Mouse (Mus musculus) limb, embryonic 14.5 days (tissue): ENCODE data around the gene Rbl1. TPM values are rescaled to one million over a fixed set of nuclear protein-coding genes. Genes with fewer than 3 reads are reported as not detected.

Experiments
- ATAC-seq: fragments of 200-750 bp; cut with Nextera tagmentation; 2 replicates; pipeline ENCODE4 v1.8.0; 2017; ENCODE audit warnings: low read depth, moderate number of reproducible peaks, moderate TSS enrichment; ENCODE audit not compliant: low FRiP score
- DNase-seq: peaks from one replicate; pipeline ENCODE4 v3.0.0-alpha.2; 2015; ENCODE audit warnings: low spot score
- H3K27ac ChIP-seq: fragments of 300-500 bp; sonication (generic); replicated peaks from 2 replicates; pipeline ENCODE4 v1.5.1; 2014; ENCODE audit warnings: low read depth, mild to moderate bottlenecking, low read length, moderate library complexity, mixed read lengths
- H3K27me3 ChIP-seq: fragments of 300-500 bp; sonication (generic); 2 replicates; pipeline ENCODE4 v1.6.1; 2014; ENCODE audit warnings: low read length, mixed read lengths; ENCODE audit not compliant: control insufficient read depth, insufficient read depth
- H3K36me3 ChIP-seq: fragments of 300-500 bp; sonication (generic); 2 replicates; pipeline ENCODE4 v1.6.1; 2014; ENCODE audit warnings: mild to moderate bottlenecking, low read length, moderate library complexity, mixed read lengths; ENCODE audit not compliant: control insufficient read depth, insufficient read depth
- H3K4me1 ChIP-seq: fragments of 300-500 bp; sonication (generic); 2 replicates; pipeline ENCODE4 v1.6.1; 2014; ENCODE audit warnings: antibody characterized with exemption, low read length, mixed read lengths; ENCODE audit not compliant: control insufficient read depth, insufficient read depth
- H3K4me2 ChIP-seq: fragments of 300-500 bp; sonication (generic); replicated peaks from 2 replicates; pipeline ENCODE4 v1.6.1; 2014; ENCODE audit warnings: low read depth, mild to moderate bottlenecking, low read length, moderate library complexity; ENCODE audit not compliant: severe bottlenecking
- H3K4me3 ChIP-seq: fragments of 300-500 bp; sonication (generic); replicated peaks from 2 replicates; pipeline ENCODE4 v1.5.1; 2014; ENCODE audit warnings: low read length
- H3K9ac ChIP-seq: fragments of 300-500 bp; sonication (generic); 2 replicates; pipeline ENCODE4 v1.6.1; 2014; ENCODE audit warnings: mild to moderate bottlenecking, low read depth, low read length, moderate library complexity; ENCODE audit not compliant: severe bottlenecking
- H3K9me3 ChIP-seq: fragments of 300-500 bp; sonication (generic); 2 replicates; pipeline ENCODE4 v1.6.1; 2016; ENCODE audit warnings: low read length; ENCODE audit not compliant: control insufficient read depth
- POLR2A ChIP-seq: fragments of 200-500 bp; IDR thresholded peaks from 2 replicates; pipeline ENCODE4 v1.8.0; 2012; ENCODE audit warnings: inconsistent platforms, mild to moderate bottlenecking, moderate library complexity, borderline replicate concordance; ENCODE audit not compliant: insufficient read depth, insufficient read length; ENCODE audit errors: extremely low read depth
- WGBS: fragments of 180-500 bp; shearing (Covaris S2); extraction: QIAGEN DNeasy Blood & Tissue Kit; methylation state at CpG from one replicate; pipeline ENCODE4 v1.1.7; 2014; 5-methylcytosine and 5-hydroxymethylcytosine counted together
- polyA plus RNA-seq, 2 experiments: library from polyadenylated mRNA; depleted of rRNA in 1 of 2; stranded (reverse) in 1 of 2; unstranded in 1 of 2; fragments of >200 nt; fragmentation: Nextera tagmentation in 1 of 2; extraction: Ambion mirVana in 1 of 2; gene quantifications; 2 replicates each; pipeline versions ENCODE4 v1.2.1 to v1.2.3; 2012 to 2014

The Rbl1 gene
- polyA plus RNA-seq, 2 experiments: 19.9 to 20.2 TPM

DNA sequence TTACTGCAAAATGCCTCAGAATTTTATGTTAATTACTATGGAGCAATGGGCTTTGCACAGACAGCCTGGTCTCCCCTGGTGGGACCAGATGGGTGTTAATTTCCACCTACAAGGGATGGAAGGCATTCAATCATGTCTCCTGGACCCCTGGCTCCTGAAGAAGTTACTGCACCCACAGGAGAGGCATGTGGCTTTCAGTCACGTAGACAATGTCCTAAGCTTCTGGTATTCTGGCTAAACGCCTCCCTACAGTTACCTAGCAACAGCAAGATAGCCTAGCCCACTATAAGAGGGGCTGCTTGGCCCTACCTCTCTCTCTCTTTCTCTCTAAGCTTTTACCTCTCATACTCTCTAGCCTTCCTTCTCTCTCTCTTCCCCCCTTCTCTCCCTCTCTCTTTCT lies 102.1 kb downstream of the Rbl1 start:
- H3K4me1 ChIP-seq: no peaks in the 10 kb centered on the region
- no peak overlapping the region for H3K4me2 ChIP-seq
- no peak overlapping the region for H3K27ac ChIP-seq
- H3K9me3 ChIP-seq: no peaks in the 10 kb centered on the region
- H3K36me3 ChIP-seq: peaks cover 44% of the 10 kb centered on the region
- TF ChIP-seq POLR2A: no peak
- H3K9ac ChIP-seq: no peak overlapping the region
- no peak for DNase-seq
- 78% methylated on average over 2 of the region's 2 CpGs for WGBS
- no peak overlapping the region for H3K4me3 ChIP-seq
- no peak for ATAC-seq
- H3K27me3 ChIP-seq: no peaks in the 10 kb centered on the region

- no peak for DNase-seq
- WGBS: 96% methylated on average over 9 of the region's 9 CpGs
- no peak for ATAC-seq
- Histone ChIP-seq H3K9ac (no peak overlapping the region), H3K4me1 (no peaks in the 10 kb centered on the region), H3K27ac (no peak overlapping the region), H3K4me2 (no peak overlapping the region), H3K4me3 (no peak overlapping the region), H3K9me3 (no peaks in the 10 kb centered on the region), H3K36me3 (peaks cover 44% of the 10 kb centered on the region), H3K27me3 (no peaks in the 10 kb centered on the region)
- TF ChIP-seq POLR2A: no peak
These were observed 102.7 kb downstream of the Rbl1 start for GRCm38 (mm10) chr2:157101650-157102049.

- no peaks in the 10 kb centered on the region for H3K9me3 ChIP-seq
- no peak overlapping the region for H3K9ac ChIP-seq
- H3K27me3 ChIP-seq: no peaks in the 10 kb centered on the region
- no peak for DNase-seq
- H3K4me2 ChIP-seq: no peak overlapping the region
- peaks cover 41% of the 10 kb centered on the region for H3K36me3 ChIP-seq
- H3K4me1 ChIP-seq: no peaks in the 10 kb centered on the region
- WGBS: 83% methylated on average over 12 of the region's 12 CpGs
- TF ChIP-seq POLR2A: no peak
- ATAC-seq: no peak
- no peak overlapping the region for H3K27ac ChIP-seq
- H3K4me3 ChIP-seq: no peak overlapping the region
These were observed 104.1 kb downstream of the Rbl1 start for GRCm38 (mm10) chr2:157100319-157100605.

DNA sequence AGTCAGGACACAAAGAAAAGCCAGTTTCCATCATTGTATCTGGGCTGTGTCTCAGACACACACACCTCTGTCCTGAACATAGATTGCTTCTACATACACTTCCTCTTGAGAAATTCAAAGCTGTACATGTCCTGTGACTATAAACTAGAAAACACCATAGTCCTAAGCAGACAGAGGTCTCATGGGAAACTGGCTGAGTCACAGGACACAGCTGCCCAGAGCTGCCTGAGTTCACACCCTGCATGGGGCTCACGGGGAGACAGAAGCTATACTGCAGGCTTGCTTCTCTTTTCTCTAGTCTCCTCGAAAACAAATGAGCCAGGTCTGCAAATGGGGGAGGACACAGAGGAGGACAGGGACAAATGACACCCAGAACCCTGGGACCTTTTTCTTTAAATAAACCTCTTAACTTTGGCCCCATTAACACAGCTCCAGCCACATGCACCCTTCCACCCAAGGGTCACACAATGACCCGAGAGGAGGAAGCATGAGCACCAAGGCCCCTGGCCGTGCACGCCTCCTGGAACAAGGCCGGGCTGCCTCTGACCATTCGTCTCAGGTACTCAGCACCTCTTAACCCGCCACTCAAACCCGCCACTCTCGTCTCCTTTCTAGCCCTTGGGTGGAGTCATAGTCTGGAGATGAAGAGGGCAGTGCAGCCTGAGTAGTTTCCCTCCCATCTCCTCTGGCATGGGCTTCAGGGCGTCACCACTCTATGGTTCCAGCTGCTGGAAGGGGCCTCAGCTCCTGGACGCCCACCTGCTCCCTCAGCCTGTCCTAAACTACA lies 104.6 kb downstream of the Rbl1 start:
- no peak for TF ChIP-seq POLR2A

More for the DNA sequence above, 104.6 kb downstream of the Rbl1 start:
- DNase-seq (no peak), ATAC-seq (no peak)
- peaks cover 36% of the 10 kb centered on the region for H3K36me3 ChIP-seq
- H3K27me3 ChIP-seq: no peaks in the 10 kb centered on the region
- H3K9ac ChIP-seq: no peak overlapping the region
- no peak overlapping the region for H3K27ac ChIP-seq
- 78% methylated on average over 12 of the region's 12 CpGs for WGBS
- H3K4me1 ChIP-seq: no peaks in the 10 kb centered on the region
- no peak overlapping the region for H3K4me2 ChIP-seq
- no peaks in the 10 kb centered on the region for H3K9me3 ChIP-seq
- no peak overlapping the region for H3K4me3 ChIP-seq

Other genes starting within 250 kb of the Rbl1 start
- gene Ndrg3, start 212.5 kb downstream of the Rbl1 start, polyA plus RNA-seq (2012; rRNA removed): 64.6 and 69.7 TPM in 2 replicates
- 44.1 and 49.8 TPM in 2 replicates for gene Ndrg3, start 212.5 kb downstream of the Rbl1 start, polyA plus RNA-seq (2014; fragmentation: Nextera tagmentation; extraction: Ambion mirVana)
- gene Dsn1, start 197.4 kb downstream of the Rbl1 start, polyA plus RNA-seq (2012; rRNA removed): 27.2 and 32.9 TPM in 2 replicates
- 30.2 and 33.5 TPM in 2 replicates for gene Dsn1, start 197.4 kb downstream of the Rbl1 start, polyA plus RNA-seq (2014; fragmentation: Nextera tagmentation; extraction: Ambion mirVana)
- 14.2 and 22.8 TPM in 2 replicates for gene Soga1, start 125.3 kb downstream of the Rbl1 start, polyA plus RNA-seq (2012; rRNA removed)
- 5.5 and 7.9 TPM in 2 replicates for gene Soga1, start 125.3 kb downstream of the Rbl1 start, polyA plus RNA-seq (2014; fragmentation: Nextera tagmentation; extraction: Ambion mirVana)
- gene Tldc2, start 117.5 kb downstream of the Rbl1 start, polyA plus RNA-seq (2012; rRNA removed): not detected in 2 replicates
- not detected in 2 replicates for gene Tldc2, start 117.5 kb downstream of the Rbl1 start, polyA plus RNA-seq (2014; fragmentation: Nextera tagmentation; extraction: Ambion mirVana)
- 33.6 and 34.4 TPM in 2 replicates for gene Samhd1, start 69.3 kb downstream of the Rbl1 start, polyA plus RNA-seq (2012; rRNA removed)
- 24.3 and 28.5 TPM in 2 replicates for gene Samhd1, start 69.3 kb downstream of the Rbl1 start, polyA plus RNA-seq (2014; fragmentation: Nextera tagmentation; extraction: Ambion mirVana)
- gene Rpn2, start 74.5 kb upstream of the Rbl1 start, polyA plus RNA-seq (2012; rRNA removed): 329 and 384 TPM in 2 replicates
- 307 and 315 TPM in 2 replicates for gene Rpn2, start 74.5 kb upstream of the Rbl1 start, polyA plus RNA-seq (2014; fragmentation: Nextera tagmentation; extraction: Ambion mirVana)
- 0.18 and 0.24 TPM in 2 replicates for gene Mroh8, start 75.0 kb upstream of the Rbl1 start, polyA plus RNA-seq (2012; rRNA removed)
- gene Mroh8, start 75.0 kb upstream of the Rbl1 start, polyA plus RNA-seq (2014; fragmentation: Nextera tagmentation; extraction: Ambion mirVana): 0.35 and 0.36 TPM in 2 replicates
- 0.54 and 0.65 TPM in 2 replicates for gene Ghrh, start 143.0 kb upstream of the Rbl1 start, polyA plus RNA-seq (2012; rRNA removed)
- gene Ghrh, start 143.0 kb upstream of the Rbl1 start, polyA plus RNA-seq (2014; fragmentation: Nextera tagmentation; extraction: Ambion mirVana): 0.56 TPM in 1 of 2 replicates, not detected in the other
- 80.4 and 82.3 TPM in 2 replicates for gene Manbal, start 163.1 kb upstream of the Rbl1 start, polyA plus RNA-seq (2012; rRNA removed)
- 47.1 and 52.8 TPM in 2 replicates for gene Manbal, start 163.1 kb upstream of the Rbl1 start, polyA plus RNA-seq (2014; fragmentation: Nextera tagmentation; extraction: Ambion mirVana)
- gene Src, start 213.9 kb upstream of the Rbl1 start, polyA plus RNA-seq (2012; rRNA removed): 43.6 and 56.3 TPM in 2 replicates
- gene Src, start 213.9 kb upstream of the Rbl1 start, polyA plus RNA-seq (2014; fragmentation: Nextera tagmentation; extraction: Ambion mirVana): 15.9 and 17.2 TPM in 2 replicates